Mouse (Mus musculus): ENCODE measurements at regions not wholly inside any gene's neighbourhood (a gene's known extent, or its start where the extent isn't known, plus 50 kb on each side); places are given as distances from the start of the nearest gene placed in this dataset.
"Not testable (repeated sequence)": the region's sequence is repeated elsewhere in the genome, so short reads cannot be mapped to it uniquely, and the experiment has no call there.

GRCm38 (mm10) chr6:102005627-102006026 is 567.3 kb downstream of the Cntn3 start:
- intact Hi-C loops (cut with DNase I): no loop called here
- no peak for DNase-seq

- intact Hi-C loops (cut with DNase I): no loop called here
- DNase-seq: no peak
These were observed 574.7 kb downstream of the Cntn3 start for GRCm38 (mm10) chr6:101998181-101998580.

- no peak for DNase-seq
- intact Hi-C loops (cut with DNase I): no loop called here
These were observed 575.3 kb downstream of the Cntn3 start for GRCm38 (mm10) chr6:101997629-101998028.

GRCm38 (mm10) chr6:101992815-101993214 is 580.1 kb downstream of the Cntn3 start:
- intact Hi-C loops (cut with DNase I): no loop called here

GRCm38 (mm10) chr6:101981656-101982055 is 591.2 kb downstream of the Cntn3 start:
- intact Hi-C loops (cut with DNase I): no loop called here
- DNase-seq: no peak

More at GRCm38 (mm10) chr6:101992815-101993214, 580.1 kb downstream of the Cntn3 start:
- no peak for DNase-seq

- DNase-seq: no peak
- intact Hi-C loops (cut with DNase I): no loop called here
These were observed 593.7 kb downstream of the Cntn3 start for GRCm38 (mm10) chr6:101979213-101979612.

- intact Hi-C loops (cut with DNase I): no loop called here
- no peak for DNase-seq
These were observed 587.2 kb upstream of the Pdzrn3 start for GRCm38 (mm10) chr6:101964941-101965340.

GRCm38 (mm10) chr6:101961476-101961875 is 583.8 kb upstream of the Pdzrn3 start:
- intact Hi-C loops (cut with DNase I): not testable (repeated sequence)

GRCm38 (mm10) chr6:101949681-101950080 is 572.0 kb upstream of the Pdzrn3 start:
- DNase-seq: no peak
- intact Hi-C loops (cut with DNase I): no loop called here

More at GRCm38 (mm10) chr6:101961476-101961875, 583.8 kb upstream of the Pdzrn3 start:
- DNase-seq: not testable (repeated sequence)

- DNase-seq: no peak
- intact Hi-C loops (cut with DNase I): no loop called here
These were observed 571.3 kb upstream of the Pdzrn3 start for GRCm38 (mm10) chr6:101948950-101949349.

GRCm38 (mm10) chr6:101940266-101940866 is 562.7 kb upstream of the Pdzrn3 start:
- intact Hi-C loops (cut with DNase I): no loop called here
- DNase-seq: no peak

GRCm38 (mm10) chr6:101938393-101938985 is 560.8 kb upstream of the Pdzrn3 start:
- intact Hi-C loops (cut with DNase I): no loop called here
- DNase-seq: no peak

GRCm38 (mm10) chr6:101937467-101938392 is 560.0 kb upstream of the Pdzrn3 start:
- intact Hi-C loops (cut with DNase I): no loop called here

GRCm38 (mm10) chr6:101931768-101932167 is 554.1 kb upstream of the Pdzrn3 start:
- intact Hi-C loops (cut with DNase I): no loop called here
- no peak for DNase-seq

More at GRCm38 (mm10) chr6:101937467-101938392, 560.0 kb upstream of the Pdzrn3 start:
- DNase-seq: no peak

- intact Hi-C loops (cut with DNase I): no loop called here
- no peak for DNase-seq
These were observed 544.0 kb upstream of the Pdzrn3 start for GRCm38 (mm10) chr6:101921686-101922085.

GRCm38 (mm10) chr6:101921186-101921585 is 543.5 kb upstream of the Pdzrn3 start:
- intact Hi-C loops (cut with DNase I): no loop called here

GRCm38 (mm10) chr6:101918914-101919313 is 541.2 kb upstream of the Pdzrn3 start:
- DNase-seq: no peak
- intact Hi-C loops (cut with DNase I): no loop called here

More at GRCm38 (mm10) chr6:101921186-101921585, 543.5 kb upstream of the Pdzrn3 start:
- DNase-seq: no peak

GRCm38 (mm10) chr6:101905029-101905342 is 527.3 kb upstream of the Pdzrn3 start:
- no peak for DNase-seq
- intact Hi-C loops (cut with DNase I): no loop called here

GRCm38 (mm10) chr6:101904234-101905028 is 526.7 kb upstream of the Pdzrn3 start:
- no peak for DNase-seq
- intact Hi-C loops (cut with DNase I): no loop called here

GRCm38 (mm10) chr6:101902276-101902675 is 524.6 kb upstream of the Pdzrn3 start:
- intact Hi-C loops (cut with DNase I): no loop called here
- DNase-seq: no peak

- intact Hi-C loops (cut with DNase I): no loop called here
These were observed 520.8 kb upstream of the Pdzrn3 start for GRCm38 (mm10) chr6:101898544-101898943.

More at GRCm38 (mm10) chr6:101898544-101898943, 520.8 kb upstream of the Pdzrn3 start:
- DNase-seq: no peak
